Mouse (Mus musculus) liver, embryonic 14.5 days (tissue): ENCODE measurements around the gene Slc43a1. TPM values are rescaled to one million over a fixed set of nuclear protein-coding genes. Genes with fewer than 3 reads are reported as not detected.
A peak's percentile ranks its signal among the peaks of the same experiment; 100 is the strongest.
"Not testable (repeated sequence)": the region's sequence is repeated elsewhere in the genome, so short reads cannot be mapped to it uniquely, and the experiment has no call there.

Experiments used
- ATAC-seq: fragments of 200-750 bp; cut with Nextera tagmentation; 2 replicates; pipeline ENCODE4 v1.8.0; 2017; ENCODE audit warnings: moderate number of reproducible peaks, mild to moderate bottlenecking, moderate library complexity; ENCODE audit not compliant: insufficient read depth
- DNase-seq, 3 experiments: peaks; one replicate each; pipeline ENCODE4 v3.0.0-alpha.2; 2012 to 2013; ENCODE audit warnings: low read depth in 3 of 3, low spot score in 3 of 3
- H3K27ac ChIP-seq: fragments of 300-500 bp; sonication (generic); 2 replicates; pipeline ENCODE4 v1.5.1; 2014; ENCODE audit warnings: moderate library complexity, mild to moderate bottlenecking, control low read depth, inconsistent platforms
- H3K27me3 ChIP-seq: fragments of 300-500 bp; sonication (generic); 2 replicates; pipeline ENCODE4 v1.6.1; 2014; ENCODE audit warnings: mild to moderate bottlenecking, low read length, moderate library complexity; ENCODE audit not compliant: control insufficient read depth, insufficient read depth
- H3K36me3 ChIP-seq: fragments of 300-500 bp; sonication (generic); replicated peaks from 2 replicates; pipeline ENCODE4 v1.6.1; 2014; ENCODE audit warnings: low read depth; ENCODE audit not compliant: control insufficient read depth, insufficient read depth
- H3K4me1 ChIP-seq, 2 experiments: fragments of 200-500 bp in 1 of 2; fragments of 300-500 bp in 1 of 2; sonication (generic) in 1 of 2; replicated peaks; 2 replicates each; pipeline ENCODE4 v1.6.1; 2012 to 2014; ENCODE audit warnings: antibody characterized with exemption in 1 of 2, inconsistent platforms in 1 of 2, low read length in 1 of 2; ENCODE audit not compliant: control insufficient read depth in 2 of 2, insufficient read depth in 2 of 2
- H3K4me2 ChIP-seq: fragments of 300-500 bp; sonication (generic); 2 replicates; pipeline ENCODE4 v1.6.1; 2014; ENCODE audit warnings: low read depth, mild to moderate bottlenecking, control low read depth, moderate library complexity
- H3K4me3 ChIP-seq, 2 experiments: fragments of 200-500 bp in 1 of 2; fragments of 300-500 bp in 1 of 2; sonication (generic) in 1 of 2; 2 replicates each; pipeline ENCODE4 v1.5.1; 2012 to 2014; ENCODE audit warnings: low read depth in 2 of 2, low read length in 2 of 2, mild to moderate bottlenecking in 2 of 2, control low read depth in 1 of 2, inconsistent platforms in 1 of 2, moderate library complexity in 1 of 2; ENCODE audit not compliant: insufficient read depth in 1 of 2
- H3K9ac ChIP-seq: fragments of 300-500 bp; sonication (generic); replicated peaks from 2 replicates; pipeline ENCODE4 v1.6.1; 2014; ENCODE audit warnings: mild to moderate bottlenecking, control low read depth, moderate library complexity
- H3K9me3 ChIP-seq: fragments of 300-500 bp; sonication (generic); 2 replicates; pipeline ENCODE4 v1.6.1; 2016; ENCODE audit warnings: low read length, mixed read lengths; ENCODE audit not compliant: control insufficient read depth
- CTCF ChIP-seq: IDR thresholded peaks from 2 replicates; pipeline ENCODE4 v1.5.1; 2016; ENCODE audit warnings: antibody characterized with exemption, low read depth, control low read depth
- EP300 ChIP-seq: IDR thresholded peaks from 2 replicates; pipeline ENCODE4 v1.6.1; 2016; ENCODE audit warnings: antibody characterized with exemption, low read depth
- WGBS: fragments of 180-500 bp; shearing (Covaris S2); extraction: QIAGEN DNeasy Blood & Tissue Kit; methylation state at CpG from one replicate; pipeline ENCODE4 v1.1.7; 2014; ENCODE audit not compliant: insufficient replicate concordance; 5-methylcytosine and 5-hydroxymethylcytosine counted together
- polyA plus RNA-seq, 2 experiments: library from polyadenylated mRNA; depleted of rRNA in 1 of 2; stranded (reverse) in 1 of 2; unstranded in 1 of 2; fragments of >200 nt; fragmentation: Nextera tagmentation in 1 of 2; extraction: Ambion mirVana in 1 of 2; gene quantifications; 2 replicates each; pipeline versions ENCODE4 v1.2.1 to v1.2.3; 2012 to 2014

Gene Slc43a1
- polyA plus RNA-seq, 2 experiments: 144 to 174 TPM

GRCm38 (mm10) chr2:84889316-84890044 is 50.8 kb downstream of the Slc43a1 start:
- ATAC-seq (no peak), DNase-seq (no peak)
- H3K27me3 ChIP-seq: peaks cover 77% of the 10 kb centered on the region
- no peaks in the 10 kb centered on the region for H3K9me3 ChIP-seq
- H3K4me2 ChIP-seq: no peak overlapping the region; the same call in 1 of the 2 replicates
- H3K27ac ChIP-seq: no peak overlapping the region
- TF ChIP-seq EP300 (no peak), CTCF (no peak)
- no peaks in the 10 kb centered on the region for H3K36me3 ChIP-seq
- no peak overlapping the region for H3K4me3 ChIP-seq
- 0 out of 4 replicates have a peak, but pooled peaks cover 0 to 2% of the 10 kb centered on the region in 2 experiments for H3K4me1 ChIP-seq
- no peak overlapping the region for H3K9ac ChIP-seq
- WGBS: 15% methylated on average over 14 of the region's 14 CpGs

GRCm38 (mm10) chr2:84890045-84890340 is 51.3 kb downstream of the Slc43a1 start:
- Histone ChIP-seq H3K4me2 (no peak overlapping the region), H3K4me3 (no peak overlapping the region), H3K4me1 (0 out of 4 replicates have a peak, but pooled peaks cover 0 to 2% of the 10 kb centered on the region in 2 experiments), H3K27me3 (peaks cover 74% of the 10 kb centered on the region), H3K27ac (no peak overlapping the region), H3K9ac (no peak overlapping the region), H3K9me3 (no peaks in the 10 kb centered on the region), H3K36me3 (no peaks in the 10 kb centered on the region)
- ATAC-seq (peak; percentile 58), DNase-seq (peak; percentile 42 to 59 (median 47))
- no peak for TF ChIP-seq EP300
- peak; percentile 89 for TF ChIP-seq CTCF
- WGBS: under 1% methylated on average over 5 of the region's 5 CpGs

GRCm38 (mm10) chr2:84893359-84893758 is 54.7 kb downstream of the Slc43a1 start:
- no peaks in the 10 kb centered on the region for H3K9me3 ChIP-seq
- no peak overlapping the region for H3K4me3 ChIP-seq
- peaks cover 40% of the 10 kb centered on the region for H3K27me3 ChIP-seq
- DNase-seq: no peak
- peaks cover 0 to 4% of the 10 kb centered on the region in 2 experiments; a peak in 1 of 4 replicates for H3K4me1 ChIP-seq
- no peak overlapping the region for H3K27ac ChIP-seq
- H3K36me3 ChIP-seq: no peaks in the 10 kb centered on the region
- H3K9ac ChIP-seq: no peak overlapping the region
- TF ChIP-seq CTCF: no peak
- no peak for TF ChIP-seq EP300
- 49% methylated on average over 6 of the region's 6 CpGs for WGBS
- ATAC-seq: no peak
- H3K4me2 ChIP-seq: no peak overlapping the region

- DNase-seq: no peak
- WGBS: 46% methylated on average over 4 of the region's 4 CpGs
- peaks cover 0 to 2% of the 10 kb centered on the region in 2 experiments; a peak in 1 of 4 replicates for H3K4me1 ChIP-seq
- TF ChIP-seq EP300 (no peak), CTCF (no peak)
- H3K9me3 ChIP-seq: no peaks in the 10 kb centered on the region
- H3K36me3 ChIP-seq: no peaks in the 10 kb centered on the region
- H3K27ac ChIP-seq: no peak overlapping the region
- no peak overlapping the region for H3K4me3 ChIP-seq
- H3K4me2 ChIP-seq: no peak overlapping the region
- peaks cover 21% of the 10 kb centered on the region for H3K27me3 ChIP-seq
- no peak for ATAC-seq
- H3K9ac ChIP-seq: no peak overlapping the region
Observed at GRCm38 (mm10) chr2:84895495-84896198, 57.0 kb downstream of the Slc43a1 start.

- WGBS: 64% methylated on average over 6 of the region's 6 CpGs
- not testable (repeated sequence) for DNase-seq, ATAC-seq
Observed at GRCm38 (mm10) chr2:84896686-84897085, 58.0 kb downstream of the Slc43a1 start.

More at GRCm38 (mm10) chr2:84896686-84897085, 58.0 kb downstream of the Slc43a1 start:
- not testable (repeated sequence) for H3K27ac ChIP-seq, H3K4me2 ChIP-seq, H3K4me1 ChIP-seq, H3K4me3 ChIP-seq, H3K36me3 ChIP-seq, H3K9me3 ChIP-seq, H3K9ac ChIP-seq
- H3K27me3 ChIP-seq: peaks cover 14% of the 10 kb centered on the region
